ENCODE assay signal across 16 mouse cellular contexts in genomic region chr4:33582986-33583720, GRCm38 (mm10).
"Had no signal": no experiment of that assay in that cellular context is flagged by ENCODE, and none has a peak within 500 bp of the region (broad histone marks: within the 10 kb centered on the region; RNA-seq: fewer than 3 reads in every experiment).

No protein-coding gene starts in this region.

- H3K36me3 ChIP-seq: midbrain, embryonic 10.5 days; midbrain, embryonic 13.5 days; neural tube, embryonic 13.5 days; neural tube, embryonic 15.5 days had no signal

- H3K4me3 ChIP-seq: midbrain, embryonic 10.5 days; midbrain, embryonic 13.5 days; myocyte; neural tube, embryonic 13.5 days; neural tube, embryonic 15.5 days had no signal

- ATAC-seq: liver, postnatal 0 days; midbrain, embryonic 13.5 days; midbrain, embryonic 16.5 days had no signal

- H3K27ac ChIP-seq: midbrain, embryonic 10.5 days; midbrain, embryonic 13.5 days; neural tube, embryonic 13.5 days; neural tube, embryonic 15.5 days had no signal

- H3K27me3 ChIP-seq: neural tube, embryonic 13.5 days; neural tube, embryonic 15.5 days had no signal

- H3K4me2 ChIP-seq: lung, embryonic 14.5 days; midbrain, embryonic 13.5 days; neural tube, embryonic 13.5 days; neural tube, embryonic 15.5 days had no signal

- DNase-seq: liver, postnatal 0 days; retina, postnatal 1 day; right cerebral cortex, adult 18-20 months; right cerebral cortex, postnatal 25 days; right cerebral cortex, postnatal 4 days; spleen, adult 18-20 months; thymus, adult 18-20 months; thymus, postnatal 14 days; thymus, postnatal 36 days had no signal

- H3K9ac ChIP-seq: liver, postnatal 0 days; lung, embryonic 14.5 days; midbrain, embryonic 13.5 days; neural tube, embryonic 13.5 days; neural tube, embryonic 15.5 days had no signal

- H3K9me3 ChIP-seq: midbrain, embryonic 10.5 days; neural tube, embryonic 13.5 days had no signal
